Mouse (Mus musculus): ENCODE measurements around the gene Baiap2l2.

GRCm38 (mm10) chr15:79329979-79330363 is 44.6 kb upstream of the Baiap2l2 start:
- no peak for TF ChIP-seq CTCF (IDR thresholded peaks at IDR 0.05; ENCODE audit: borderline replicate concordance, insufficient read depth, low read length)
- no peak for TF ChIP-seq POLR2A (IDR thresholded peaks at IDR 0.05; ENCODE audit: low read depth, low read length)

Measured in embryonic fibroblast, embryonic 13.5 days (primary cell).